Mouse (Mus musculus): ENCODE data around the gene Podn. TPM values are rescaled to one million over a fixed set of nuclear protein-coding genes. Genes with fewer than 3 reads are reported as not detected.

Gene Podn
- polyA plus RNA-seq, 2 experiments = 3.5 to 23.0 TPM

GRCm38 (mm10) chr4:108059601-108060379, 36.5 kb downstream of the Podn start:
- TF ChIP-seq POLR2A (IDR thresholded peaks at IDR 0.05; ENCODE audit: borderline replicate concordance, extremely low read depth, insufficient read depth, insufficient read length) = no peak
- Histone ChIP-seq H3K9ac (ENCODE audit: low read depth, low read length, severe bottlenecking) (no peak overlapping the region), H3K36me3 (ENCODE audit: control insufficient read depth, insufficient read depth, low read length) (peaks cover 67% of the 10 kb centered on the region), H3K4me1 (ENCODE audit: control insufficient read depth, insufficient read depth, low read length) (no peaks in the 10 kb centered on the region), H3K9me3 (ENCODE audit: control insufficient read depth, low read length) (no peaks in the 10 kb centered on the region), H3K4me2 (replicated peaks; ENCODE audit: low read depth, low read length, severe bottlenecking) (no peak overlapping the region), H3K4me3 (replicated peaks; ENCODE audit: low read length) (no peak overlapping the region), H3K27ac (replicated peaks; ENCODE audit: low read depth, low read length) (no peak overlapping the region), H3K27me3 (ENCODE audit: control insufficient read depth, insufficient read depth, low read length) (no peaks in the 10 kb centered on the region)
- DNase-seq (ENCODE audit: low spot score) = no peak
- WGBS = 81% methylated on average over 19 of the region's 19 CpGs
- ATAC-seq (ENCODE audit: low FRiP score, low read depth) = no peak

- ATAC-seq (ENCODE audit: low FRiP score, low read depth) (no peak), DNase-seq (ENCODE audit: low spot score) (no peak)
- no peak overlapping the region for H3K4me3 ChIP-seq (replicated peaks; ENCODE audit: low read length)
- H3K4me1 ChIP-seq (ENCODE audit: control insufficient read depth, insufficient read depth, low read length) = no peaks in the 10 kb centered on the region
- no peak overlapping the region for H3K27ac ChIP-seq (replicated peaks; ENCODE audit: low read depth, low read length)
- 89% methylated on average over 10 of the region's 10 CpGs for WGBS
- peaks cover 65% of the 10 kb centered on the region for H3K36me3 ChIP-seq (ENCODE audit: control insufficient read depth, insufficient read depth, low read length)
- no peak for TF ChIP-seq POLR2A (IDR thresholded peaks at IDR 0.05; ENCODE audit: borderline replicate concordance, extremely low read depth, insufficient read depth, insufficient read length)
- H3K4me2 ChIP-seq (replicated peaks; ENCODE audit: low read depth, low read length, severe bottlenecking) = no peak overlapping the region
- H3K27me3 ChIP-seq (ENCODE audit: control insufficient read depth, insufficient read depth, low read length) = no peaks in the 10 kb centered on the region
- no peak overlapping the region for H3K9ac ChIP-seq (ENCODE audit: low read depth, low read length, severe bottlenecking)
- no peaks in the 10 kb centered on the region for H3K9me3 ChIP-seq (ENCODE audit: control insufficient read depth, low read length)
Measured at GRCm38 (mm10) chr4:108058166-108058565, 38.1 kb downstream of the Podn start.

- H3K36me3 ChIP-seq (ENCODE audit: control insufficient read depth, insufficient read depth, low read length) = peaks cover 66% of the 10 kb centered on the region
- H3K4me2 ChIP-seq (replicated peaks; ENCODE audit: low read depth, low read length, severe bottlenecking) = no peak overlapping the region
- no peak for ATAC-seq (ENCODE audit: low FRiP score, low read depth)
- 90% methylated on average over 2 of the region's 2 CpGs for WGBS
- no peaks in the 10 kb centered on the region for H3K4me1 ChIP-seq (ENCODE audit: control insufficient read depth, insufficient read depth, low read length)
- H3K27ac ChIP-seq (replicated peaks; ENCODE audit: low read depth, low read length) = no peak overlapping the region
- no peak for DNase-seq (ENCODE audit: low spot score)
- TF ChIP-seq POLR2A (IDR thresholded peaks at IDR 0.05; ENCODE audit: borderline replicate concordance, extremely low read depth, insufficient read depth, insufficient read length) = no peak
- no peak overlapping the region for H3K9ac ChIP-seq (ENCODE audit: low read depth, low read length, severe bottlenecking)
- H3K4me3 ChIP-seq (replicated peaks; ENCODE audit: low read length) = no peak overlapping the region
- no peaks in the 10 kb centered on the region for H3K27me3 ChIP-seq (ENCODE audit: control insufficient read depth, insufficient read depth, low read length)
- H3K9me3 ChIP-seq (ENCODE audit: control insufficient read depth, low read length) = no peaks in the 10 kb centered on the region
Measured at GRCm38 (mm10) chr4:108057247-108057646, 39.0 kb downstream of the Podn start.

- ATAC-seq (ENCODE audit: low FRiP score, low read depth) = no peak
- peaks cover 69% of the 10 kb centered on the region for H3K36me3 ChIP-seq (ENCODE audit: control insufficient read depth, insufficient read depth, low read length)
Measured at GRCm38 (mm10) chr4:108055873-108056272, 40.4 kb downstream of the Podn start.

GRCm38 (mm10) chr4:108052673-108053072, 43.6 kb downstream of the Podn start:
- no peaks in the 10 kb centered on the region for H3K27me3 ChIP-seq (ENCODE audit: control insufficient read depth, insufficient read depth, low read length)
- H3K27ac ChIP-seq (replicated peaks; ENCODE audit: low read depth, low read length) = no peak overlapping the region
- ATAC-seq (ENCODE audit: low FRiP score, low read depth) = no peak
- no peak overlapping the region for H3K9ac ChIP-seq (ENCODE audit: low read depth, low read length, severe bottlenecking)
- no peak overlapping the region for H3K4me2 ChIP-seq (replicated peaks; ENCODE audit: low read depth, low read length, severe bottlenecking)
- no peaks in the 10 kb centered on the region for H3K9me3 ChIP-seq (ENCODE audit: control insufficient read depth, low read length)
- WGBS = 86% methylated on average over 8 of the region's 8 CpGs
- no peaks in the 10 kb centered on the region for H3K4me1 ChIP-seq (ENCODE audit: control insufficient read depth, insufficient read depth, low read length)
- no peak overlapping the region for H3K4me3 ChIP-seq (replicated peaks; ENCODE audit: low read length)
- no peak for DNase-seq (ENCODE audit: low spot score)
- no peak for TF ChIP-seq POLR2A (IDR thresholded peaks at IDR 0.05; ENCODE audit: borderline replicate concordance, extremely low read depth, insufficient read depth, insufficient read length)
- peaks cover 81% of the 10 kb centered on the region for H3K36me3 ChIP-seq (ENCODE audit: control insufficient read depth, insufficient read depth, low read length)

More at GRCm38 (mm10) chr4:108055873-108056272, 40.4 kb downstream of the Podn start:
- no peak for TF ChIP-seq POLR2A (IDR thresholded peaks at IDR 0.05; ENCODE audit: borderline replicate concordance, extremely low read depth, insufficient read depth, insufficient read length)
- no peaks in the 10 kb centered on the region for H3K27me3 ChIP-seq (ENCODE audit: control insufficient read depth, insufficient read depth, low read length)
- H3K9me3 ChIP-seq (ENCODE audit: control insufficient read depth, low read length) = no peaks in the 10 kb centered on the region
- 90% methylated on average over 10 of the region's 10 CpGs for WGBS
- no peak overlapping the region for H3K4me2 ChIP-seq (replicated peaks; ENCODE audit: low read depth, low read length, severe bottlenecking)
- H3K4me3 ChIP-seq (replicated peaks; ENCODE audit: low read length) = no peak overlapping the region
- H3K27ac ChIP-seq (replicated peaks; ENCODE audit: low read depth, low read length) = no peak overlapping the region
- no peak for DNase-seq (ENCODE audit: low spot score)
- H3K4me1 ChIP-seq (ENCODE audit: control insufficient read depth, insufficient read depth, low read length) = no peaks in the 10 kb centered on the region
- H3K9ac ChIP-seq (ENCODE audit: low read depth, low read length, severe bottlenecking) = no peak overlapping the region
